Mouse (Mus musculus) liver, postnatal 0 days (tissue): ENCODE measurements around the gene Hoxa7. TPM values are rescaled to one million over a fixed set of nuclear protein-coding genes. Genes with fewer than 3 reads are reported as not detected.

Experiments
- ATAC-seq: fragments of 200-750 bp; cut with Nextera tagmentation; 2 replicates; pipeline ENCODE4 v1.8.0; 2017; ENCODE audit warnings: mild to moderate bottlenecking, moderate library complexity
- DNase-seq: peaks from one replicate; pipeline ENCODE4 v3.0.0-alpha.2; 2016
- H3K27ac ChIP-seq: fragments of 300-500 bp; sonication (generic); 2 replicates; pipeline ENCODE4 v1.5.1; 2014; ENCODE audit warnings: antibody characterized with exemption, moderate library complexity, mild to moderate bottlenecking, low read depth
- H3K27me3 ChIP-seq: fragments of 300-500 bp; sonication (generic); 2 replicates; pipeline ENCODE4 v1.6.1; 2014; ENCODE audit warnings: low read length, control low read depth, mixed read lengths; ENCODE audit not compliant: insufficient read depth
- H3K36me3 ChIP-seq: fragments of 300-500 bp; sonication (generic); replicated peaks from 2 replicates; pipeline ENCODE4 v1.6.1; 2014; ENCODE audit warnings: mild to moderate bottlenecking, control low read depth, low read length, moderate library complexity, mixed read lengths; ENCODE audit not compliant: insufficient read depth
- H3K4me1 ChIP-seq: fragments of 300-500 bp; sonication (generic); 2 replicates; pipeline ENCODE4 v1.6.1; 2014; ENCODE audit warnings: antibody characterized with exemption, mild to moderate bottlenecking, control low read depth; ENCODE audit not compliant: insufficient read depth
- H3K4me2 ChIP-seq: fragments of 300-500 bp; sonication (generic); 2 replicates; pipeline ENCODE4 v1.6.1; 2014; ENCODE audit warnings: low read depth, mild to moderate bottlenecking, low read length, moderate library complexity, mixed read lengths
- H3K4me3 ChIP-seq: fragments of 300-500 bp; sonication (generic); 2 replicates; pipeline ENCODE4 v1.5.1; 2014; ENCODE audit warnings: low read depth, low read length
- H3K9ac ChIP-seq: fragments of 300-500 bp; sonication (generic); replicated peaks from 2 replicates; pipeline ENCODE4 v1.6.1; 2014; ENCODE audit warnings: mild to moderate bottlenecking, moderate library complexity
- H3K9me3 ChIP-seq: fragments of 300-500 bp; sonication (generic); 2 replicates; pipeline ENCODE4 v1.6.1; 2016; ENCODE audit warnings: mild to moderate bottlenecking, control low read depth, low read length, mixed read lengths
- CTCF ChIP-seq: sonication (generic); IDR thresholded peaks from 2 replicates; pipeline ENCODE4 v1.5.1; 2016; ENCODE audit warnings: antibody characterized with exemption, low read depth
- EP300 ChIP-seq: IDR thresholded peaks from 2 replicates; pipeline ENCODE4 v1.6.1; 2016; ENCODE audit warnings: antibody characterized with exemption, low read depth, mild to moderate bottlenecking
- WGBS: fragments of 180-500 bp; shearing (Covaris S2); extraction: QIAGEN DNeasy Blood & Tissue Kit; methylation state at CpG from one replicate; pipeline ENCODE4 v1.1.7; 2014; ENCODE audit not compliant: insufficient replicate concordance; 5-methylcytosine and 5-hydroxymethylcytosine counted together
- polyA plus RNA-seq: library from polyadenylated mRNA; unstranded; fragments of >200 nt; fragmentation: Nextera tagmentation; extraction: Ambion mirVana; gene quantifications from 2 replicates; pipeline ENCODE4 v1.2.1, GENCODE M21; 2015

Hoxa7 gene
- polyA plus RNA-seq, 1 experiment from 2014 or later: 0.39 TPM

- Histone ChIP-seq H3K4me3 (no peak within 1 kb of the TSS), H3K4me2 (no peak within 1 kb of the TSS), H3K27me3 (peaks cover 97% of the 10 kb centered on the region), H3K9me3 (no peaks in the 10 kb centered on the region), H3K36me3 (no peaks in the 10 kb centered on the region), H3K4me1 (0 out of 2 replicates have a peak, but pooled peaks cover 5% of the 10 kb centered on the region), H3K9ac (no peak within 1 kb of the TSS), H3K27ac (no peak within 1 kb of the TSS)
- no peak for TF ChIP-seq CTCF
- ATAC-seq: no peak
- DNase-seq: no peak
- WGBS: 3% methylated on average over 25 of the region's 36 CpGs
Observed at GRCm38 (mm10) chr6:52230516-52231165, 9.0 kb upstream of the Hoxa7 start, which contains the start of gene Hoxa9. Hoxa9 (minus strand) TSS chr6:52231089.

DNA sequence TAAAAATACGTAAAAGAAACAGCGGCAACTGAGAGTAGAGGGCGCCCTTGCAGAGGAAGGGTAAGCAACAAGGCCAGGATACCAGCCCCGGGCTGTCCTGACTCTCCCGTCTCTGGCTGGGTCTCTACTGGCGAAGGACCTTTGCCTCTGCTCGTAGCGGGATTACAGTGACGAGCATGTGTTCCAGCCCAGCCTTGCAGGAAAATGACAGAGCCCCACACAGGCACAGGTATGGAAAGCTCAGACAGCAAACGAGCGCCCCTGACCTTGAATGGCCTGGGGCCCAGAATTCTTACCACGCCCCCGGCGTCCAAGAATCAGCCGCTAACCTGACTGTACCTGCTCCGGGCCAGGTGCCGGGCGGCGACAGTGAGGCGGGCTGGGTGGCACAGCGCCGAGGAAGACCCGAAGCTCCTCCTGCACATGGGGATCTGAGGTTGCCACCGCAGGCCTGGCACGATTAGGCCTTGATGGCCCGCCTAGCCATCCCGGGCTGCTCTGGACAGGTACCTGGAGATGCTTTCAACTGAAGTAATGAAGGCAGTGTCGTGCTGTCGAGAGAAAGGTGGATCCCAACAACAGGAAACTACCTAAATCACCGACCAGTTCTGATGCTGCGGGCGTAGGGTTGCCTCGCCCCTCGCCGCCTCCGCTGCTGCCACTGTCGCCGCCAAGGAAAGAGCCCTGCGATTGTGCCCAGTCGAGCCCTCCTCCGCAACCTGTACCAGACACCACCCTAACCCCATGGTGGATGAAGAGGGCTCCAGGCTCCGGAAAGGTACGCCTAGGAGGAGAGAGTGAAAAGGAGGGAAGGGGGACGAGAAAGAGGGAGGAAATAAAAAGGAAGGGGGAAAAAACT, 8.1 kb upstream of the Hoxa7 start:
- no peaks in the 10 kb centered on the region for H3K36me3 ChIP-seq
- H3K9me3 ChIP-seq: no peaks in the 10 kb centered on the region
- TF ChIP-seq CTCF (no peak), EP300 (no peak)
- ATAC-seq (no peak), DNase-seq (no peak)
- H3K27me3 ChIP-seq: peaks cover 97% of the 10 kb centered on the region
- WGBS: 2% methylated on average over 44 of the region's 44 CpGs
- no peak overlapping the region for H3K4me2 ChIP-seq
- H3K4me3 ChIP-seq: no peak overlapping the region
- no peak overlapping the region for H3K27ac ChIP-seq
- 0 out of 2 replicates have a peak, but pooled peaks cover 5% of the 10 kb centered on the region for H3K4me1 ChIP-seq
- H3K9ac ChIP-seq: no peak overlapping the region

DNA sequence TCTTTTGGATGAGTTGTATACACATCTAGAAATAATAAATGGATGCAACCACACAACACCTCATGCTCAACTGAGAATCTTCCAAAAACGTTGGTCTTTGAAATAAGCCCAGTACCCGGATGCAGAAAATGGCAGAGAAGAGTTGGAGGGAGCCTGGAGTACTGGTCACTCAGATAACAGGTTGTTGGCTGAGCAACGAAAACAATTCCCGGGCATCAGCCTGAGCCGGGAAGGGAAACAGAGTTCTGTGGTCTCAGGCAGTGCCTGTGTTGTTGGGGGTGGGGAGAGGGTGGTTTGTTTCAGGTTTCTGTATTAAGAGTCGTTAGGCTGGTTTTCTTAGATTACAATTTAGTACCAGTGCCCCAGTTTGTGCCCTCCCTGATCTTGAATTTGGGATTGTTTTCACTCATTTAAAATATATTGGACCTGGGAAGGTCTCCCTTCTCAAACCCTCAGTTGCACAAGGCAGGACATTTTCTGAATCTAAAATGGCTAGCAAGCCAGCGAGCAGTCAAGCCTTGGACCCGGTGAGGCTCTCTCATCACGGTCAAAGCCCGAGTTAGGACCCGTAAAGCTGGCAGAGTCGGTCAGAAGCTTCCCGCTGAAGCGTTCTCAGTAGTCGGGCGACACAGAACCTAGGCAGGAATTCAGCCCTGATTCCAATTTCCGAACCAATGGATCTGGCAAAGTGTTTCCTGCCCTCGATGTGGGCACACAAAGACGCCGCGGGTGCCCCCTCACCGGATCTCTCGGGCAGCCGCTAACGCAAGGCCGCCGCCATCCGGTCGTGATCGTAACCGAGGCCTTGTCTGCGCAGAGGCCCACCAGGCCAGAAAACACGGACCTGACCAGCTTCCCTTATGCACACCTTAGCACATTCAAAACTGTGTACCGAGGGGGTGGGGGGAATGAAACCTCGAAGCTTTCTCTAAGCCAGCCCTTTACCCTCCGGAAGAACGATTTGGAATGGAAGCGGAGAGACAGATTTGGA, 7.1 kb upstream of the Hoxa7 start:
- Histone ChIP-seq H3K36me3 (no peaks in the 10 kb centered on the region), H3K4me3 (peak overlapping the region; percentile 17; the same call in 1 of the 2 replicates), H3K27ac (no peak overlapping the region), H3K4me2 (no peak overlapping the region), H3K9me3 (no peaks in the 10 kb centered on the region), H3K4me1 (0 out of 2 replicates have a peak, but pooled peaks cover 5% of the 10 kb centered on the region), H3K27me3 (peaks cover 97% of the 10 kb centered on the region), H3K9ac (no peak overlapping the region)
- DNase-seq (no peak), ATAC-seq (no peak)
- TF ChIP-seq CTCF (no peak), EP300 (no peak)
- 1% methylated on average over 38 of the region's 38 CpGs for WGBS

DNA sequence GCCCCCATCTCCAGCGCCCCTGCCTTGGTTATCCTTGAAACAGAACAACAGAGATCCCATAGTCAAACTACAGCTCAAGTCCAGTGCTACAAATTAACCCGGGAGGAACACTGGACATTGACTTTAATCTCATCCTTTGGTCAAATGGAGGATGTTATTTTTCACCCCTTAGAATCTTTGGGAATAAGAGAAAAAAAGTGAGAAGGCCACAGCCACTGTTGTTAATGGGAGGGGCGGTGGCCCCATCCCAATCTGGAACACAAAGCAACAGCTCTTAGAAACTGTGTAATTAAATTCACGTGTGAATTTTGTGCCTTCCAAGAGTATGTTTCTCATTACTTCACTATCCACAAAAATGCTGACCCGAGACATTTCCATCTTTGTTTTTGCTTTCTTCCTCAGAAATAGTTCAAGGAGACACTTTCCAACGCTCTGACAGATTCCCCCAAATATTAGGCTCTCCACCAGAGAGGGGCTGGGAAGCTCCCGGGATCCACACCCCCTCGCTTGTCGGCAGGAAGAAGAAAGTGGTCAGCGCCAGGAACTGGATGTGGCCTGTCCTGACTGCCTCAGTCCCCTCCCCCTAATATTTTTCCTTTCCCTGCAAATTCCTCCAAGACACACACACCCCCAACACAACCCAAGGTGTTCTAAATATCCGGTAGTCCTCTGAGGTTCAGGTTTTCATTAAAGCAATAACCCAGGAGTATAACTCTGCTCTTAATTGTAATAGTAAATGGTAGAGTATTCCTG, 6.0 kb upstream of the Hoxa7 start:
- DNase-seq: no peak

GRCm38 (mm10) chr6:52226569-52227257, 5.1 kb upstream of the Hoxa7 start:
- WGBS: 11% methylated on average over 26 of the region's 26 CpGs
- DNase-seq (no peak), ATAC-seq (no peak)
- H3K4me1 ChIP-seq: 0 out of 2 replicates have a peak, but pooled peaks cover 4% of the 10 kb centered on the region
- no peak for TF ChIP-seq CTCF
- no peak for TF ChIP-seq EP300
- H3K27me3 ChIP-seq: peaks cover 97% of the 10 kb centered on the region
- H3K9ac ChIP-seq: no peak overlapping the region
- H3K36me3 ChIP-seq: no peaks in the 10 kb centered on the region
- no peak overlapping the region for H3K27ac ChIP-seq
- no peaks in the 10 kb centered on the region for H3K9me3 ChIP-seq
- H3K4me2 ChIP-seq: peak overlapping the region; percentile 38
- peak overlapping the region; percentile 13; the same call in 1 of the 2 replicates for H3K4me3 ChIP-seq

More for the DNA sequence above, 6.0 kb upstream of the Hoxa7 start:
- Histone ChIP-seq H3K4me2 (no peak overlapping the region), H3K36me3 (no peaks in the 10 kb centered on the region), H3K27ac (no peak overlapping the region), H3K4me3 (no peak overlapping the region), H3K9me3 (no peaks in the 10 kb centered on the region), H3K27me3 (peaks cover 97% of the 10 kb centered on the region), H3K9ac (no peak overlapping the region), H3K4me1 (0 out of 2 replicates have a peak, but pooled peaks cover 2% of the 10 kb centered on the region)
- TF ChIP-seq EP300 (no peak), CTCF (no peak)
- no peak for ATAC-seq
- 24% methylated on average over 11 of the region's 11 CpGs for WGBS
